Mouse (Mus musculus) limb, embryonic 13.5 days (tissue): ENCODE results near the gene Jarid2. TPM values are rescaled to one million over a fixed set of nuclear protein-coding genes. Genes with fewer than 3 reads are reported as not detected.
A peak's percentile ranks its signal among the peaks of the same experiment; 100 is the strongest.
"Not testable (repeated sequence)": the region's sequence is repeated elsewhere in the genome, so short reads cannot be mapped to it uniquely, and the experiment has no call there.

Source experiments
- ATAC-seq: fragments of 200-750 bp; cut with Nextera tagmentation; 2 replicates; pipeline ENCODE4 v1.8.0; 2017; ENCODE audit warnings: low read depth, moderate number of reproducible peaks, moderate TSS enrichment; ENCODE audit not compliant: low FRiP score
- H3K27ac ChIP-seq: fragments of 300-500 bp; sonication (generic); 2 replicates; pipeline ENCODE4 v1.5.1; 2015; ENCODE audit warnings: inconsistent platforms, mild to moderate bottlenecking, moderate library complexity
- H3K27me3 ChIP-seq: fragments of 300-500 bp; sonication (generic); 2 replicates; pipeline ENCODE4 v1.6.1; 2015; ENCODE audit warnings: mild to moderate bottlenecking, inconsistent platforms
- H3K36me3 ChIP-seq: fragments of 300-500 bp; sonication (generic); 2 replicates; pipeline ENCODE4 v1.6.1; 2015; ENCODE audit warnings: inconsistent platforms, mild to moderate bottlenecking, moderate library complexity
- H3K4me1 ChIP-seq: fragments of 300-500 bp; sonication (generic); 2 replicates; pipeline ENCODE4 v1.6.1; 2015; ENCODE audit warnings: inconsistent platforms
- H3K4me2 ChIP-seq: fragments of 300-500 bp; sonication (generic); replicated peaks from 2 replicates; pipeline ENCODE4 v1.6.1; 2015; ENCODE audit warnings: inconsistent platforms, mild to moderate bottlenecking, moderate library complexity
- H3K4me3 ChIP-seq: fragments of 300-500 bp; sonication (generic); 2 replicates; pipeline ENCODE4 v1.5.1; 2015; ENCODE audit warnings: moderate library complexity, mild to moderate bottlenecking, inconsistent platforms
- H3K9ac ChIP-seq: fragments of 300-500 bp; sonication (generic); 2 replicates; pipeline ENCODE4 v1.6.1; 2015; ENCODE audit warnings: mild to moderate bottlenecking, inconsistent platforms
- H3K9me3 ChIP-seq: fragments of 300-500 bp; sonication (generic); 2 replicates; pipeline ENCODE4 v1.6.1; 2016; ENCODE audit warnings: inconsistent platforms
- WGBS: fragments of 180-500 bp; shearing (Covaris S2); methylation state at CpG from one replicate; pipeline ENCODE4 v1.1.7; 2015; 5-methylcytosine and 5-hydroxymethylcytosine counted together
- polyA plus RNA-seq: library from polyadenylated mRNA; unstranded; fragments of >200 nt; fragmentation: Nextera tagmentation; extraction: Ambion mirVana; gene quantifications from 2 replicates; pipeline ENCODE4 v1.2.1, GENCODE M21; 2015

Gene Jarid2
- polyA plus RNA-seq, 1 experiment from 2014 or later: 53.8 TPM

DNA sequence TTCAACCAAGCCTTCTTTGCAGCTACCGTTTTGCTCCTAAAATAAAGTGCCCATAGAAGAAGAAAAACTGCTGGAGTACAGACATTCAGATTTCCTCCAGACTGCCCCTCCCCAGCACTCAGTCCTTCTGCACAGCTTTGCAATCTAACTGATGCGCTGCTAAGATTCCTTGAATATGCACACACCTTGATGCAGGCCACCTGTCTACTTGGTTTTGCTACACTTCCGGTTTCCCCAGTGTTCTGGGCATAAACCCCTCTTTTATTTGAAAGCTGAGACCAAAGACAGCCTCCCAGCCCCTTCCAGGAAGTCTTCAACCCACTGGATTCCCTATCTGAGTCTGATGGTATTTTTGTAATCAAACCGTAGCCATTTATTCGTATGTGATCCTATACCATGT is 18.2 kb upstream of the Jarid2 start:
- ATAC-seq: no peak
- H3K27me3 ChIP-seq: no peaks in the 10 kb centered on the region
- H3K9ac ChIP-seq: no peak overlapping the region
- no peak overlapping the region for H3K4me3 ChIP-seq
- 55% methylated on average over 5 of the region's 5 CpGs for WGBS
- no peaks in the 10 kb centered on the region for H3K36me3 ChIP-seq
- peaks cover 15% of the 10 kb centered on the region for H3K4me1 ChIP-seq
- H3K27ac ChIP-seq: no peak overlapping the region
- H3K9me3 ChIP-seq: no peaks in the 10 kb centered on the region
- no peak overlapping the region for H3K4me2 ChIP-seq

DNA sequence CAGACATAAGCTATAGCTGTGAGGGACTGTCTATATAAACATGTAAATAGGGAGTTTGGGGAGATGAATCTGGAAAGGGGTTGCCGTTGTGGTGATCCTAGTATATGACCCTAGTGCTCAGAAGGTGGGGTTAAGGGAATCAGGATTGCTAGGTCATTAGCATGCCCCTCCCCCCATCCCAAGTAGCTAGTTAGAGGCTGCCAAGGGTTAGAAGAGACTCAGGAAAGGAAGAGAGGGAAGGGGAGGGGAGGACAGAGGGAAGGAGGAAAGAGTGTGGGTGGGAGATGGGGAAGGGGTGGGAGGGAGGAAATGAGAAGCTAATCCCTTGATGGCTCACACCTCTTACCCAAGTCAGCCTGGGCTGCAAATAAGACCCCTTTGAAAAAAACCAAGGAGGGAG is 17.4 kb upstream of the Jarid2 start:
- Histone ChIP-seq H3K4me2 (no peak overlapping the region), H3K9ac (no peak overlapping the region), H3K27ac (no peak overlapping the region), H3K9me3 (no peaks in the 10 kb centered on the region), H3K4me1 (peaks cover 15% of the 10 kb centered on the region), H3K4me3 (no peak overlapping the region), H3K36me3 (no peaks in the 10 kb centered on the region), H3K27me3 (no peaks in the 10 kb centered on the region)
- 16% methylated on average over 1 of the region's 1 CpGs for WGBS
- no peak for ATAC-seq

DNA sequence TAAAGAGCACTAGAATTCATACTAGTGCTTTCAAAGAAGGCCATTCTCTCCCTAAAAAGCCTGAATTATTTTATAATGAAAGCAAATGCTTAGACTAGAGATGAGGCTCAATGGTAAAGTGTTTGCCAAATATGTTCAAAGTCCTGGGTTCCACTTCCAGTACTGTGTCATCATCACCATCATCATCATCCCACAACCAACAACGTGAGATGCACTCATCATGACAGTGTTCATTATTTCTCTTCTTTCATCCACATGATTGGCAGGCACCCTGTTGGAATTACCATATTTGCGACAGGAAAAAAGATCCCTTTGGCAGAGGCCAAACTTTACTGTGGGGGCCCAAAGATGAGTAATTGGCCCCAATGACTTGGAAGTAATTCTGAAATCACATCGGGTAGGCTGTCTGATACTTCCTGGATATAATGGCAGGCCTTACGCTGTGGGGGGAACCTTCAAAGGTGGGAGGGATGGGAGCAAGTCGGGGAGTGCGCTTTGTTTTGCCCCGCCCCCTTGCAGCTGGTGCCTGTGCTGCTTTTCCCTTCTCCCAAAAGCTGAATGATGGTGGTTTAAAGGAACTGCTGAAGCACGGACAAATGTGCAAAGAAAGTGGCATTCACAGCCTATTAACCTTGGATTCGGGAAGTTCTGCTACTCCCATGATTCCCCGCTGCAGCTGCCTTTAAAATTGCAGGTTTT is 13.9 kb upstream of the Jarid2 start:
- Histone ChIP-seq H3K9ac (no peak overlapping the region), H3K4me3 (no peak overlapping the region), H3K9me3 (no peaks in the 10 kb centered on the region), H3K27ac (no peak overlapping the region), H3K27me3 (no peaks in the 10 kb centered on the region), H3K36me3 (no peaks in the 10 kb centered on the region), H3K4me2 (no peak overlapping the region), H3K4me1 (peaks cover 15% of the 10 kb centered on the region)
- no peak for ATAC-seq
- WGBS: 37% methylated on average over 10 of the region's 10 CpGs

DNA sequence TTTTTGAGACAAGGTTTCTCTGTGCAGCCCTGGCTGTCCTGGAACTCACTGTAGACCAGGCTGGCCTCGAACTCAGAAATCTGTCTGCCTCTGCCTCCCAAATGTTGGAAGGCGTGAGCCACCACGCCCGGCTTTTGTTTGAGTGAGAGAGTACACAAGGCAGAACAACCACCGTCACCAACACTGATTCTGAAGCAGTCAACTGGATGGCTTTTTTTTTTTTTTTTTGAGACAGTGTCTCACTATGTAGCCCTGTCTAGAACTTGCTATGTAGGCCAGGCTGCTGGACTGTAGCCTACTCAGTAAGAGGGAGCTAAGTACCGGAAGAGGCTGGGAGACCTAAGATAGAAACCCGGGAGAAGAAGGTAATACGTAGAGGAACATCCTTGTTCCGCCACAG is 11.4 kb upstream of the Jarid2 start:
- Histone ChIP-seq H3K4me2 (no peak overlapping the region), H3K9me3 (no peaks in the 10 kb centered on the region), H3K4me3 (no peak overlapping the region), H3K4me1 (no peaks in the 10 kb centered on the region), H3K27me3 (no peaks in the 10 kb centered on the region), H3K36me3 (no peaks in the 10 kb centered on the region), H3K9ac (no peak overlapping the region), H3K27ac (no peak overlapping the region)
- ATAC-seq: no peak
- 93% methylated on average over 9 of the region's 9 CpGs for WGBS

DNA sequence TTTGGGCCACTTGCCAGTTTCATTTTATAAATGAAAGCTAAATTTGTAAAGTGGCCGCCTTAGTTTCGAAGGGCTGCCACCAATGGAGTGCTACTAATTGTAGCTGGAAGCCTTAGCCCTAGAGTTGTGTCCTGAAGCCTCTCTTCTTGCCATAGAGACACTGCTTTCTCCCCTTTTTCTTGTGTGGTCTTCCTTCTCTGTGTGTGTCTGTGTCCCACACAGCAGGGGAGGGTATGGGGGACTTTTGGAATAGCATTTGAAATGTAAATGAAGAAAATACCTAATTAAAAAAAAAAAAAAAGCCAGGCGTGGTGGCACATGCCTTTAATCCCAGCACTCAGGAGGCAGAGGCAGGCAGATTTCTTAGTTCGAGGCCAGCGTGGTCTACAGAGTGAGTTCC is 10.8 kb upstream of the Jarid2 start:
- H3K4me3 ChIP-seq: not testable (repeated sequence)

GRCm38 (mm10) chr13:44720094-44720493 is 9.2 kb upstream of the Jarid2 start:
- ATAC-seq: no peak
- no peaks in the 10 kb centered on the region for H3K4me1 ChIP-seq
- no peak overlapping the region for H3K4me2 ChIP-seq
- no peak overlapping the region for H3K9ac ChIP-seq
- no peaks in the 10 kb centered on the region for H3K36me3 ChIP-seq
- H3K9me3 ChIP-seq: no peaks in the 10 kb centered on the region
- H3K27ac ChIP-seq: no peak overlapping the region
- no peak overlapping the region for H3K4me3 ChIP-seq
- WGBS: 91% methylated on average over 1 of the region's 1 CpGs
- no peaks in the 10 kb centered on the region for H3K27me3 ChIP-seq

More for the DNA sequence above, 10.8 kb upstream of the Jarid2 start:
- not testable (repeated sequence) for H3K9ac ChIP-seq, H3K27ac ChIP-seq, H3K36me3 ChIP-seq, H3K9me3 ChIP-seq, H3K4me2 ChIP-seq, H3K27me3 ChIP-seq, ATAC-seq, H3K4me1 ChIP-seq
- 92% methylated on average over 5 of the region's 5 CpGs for WGBS

GRCm38 (mm10) chr13:44721891-44722547 is 7.3 kb upstream of the Jarid2 start:
- H3K9me3 ChIP-seq: no peaks in the 10 kb centered on the region
- no peaks in the 10 kb centered on the region for H3K36me3 ChIP-seq
- no peak overlapping the region for H3K9ac ChIP-seq
- no peak overlapping the region for H3K27ac ChIP-seq
- H3K4me3 ChIP-seq: no peak overlapping the region
- H3K27me3 ChIP-seq: no peaks in the 10 kb centered on the region
- no peak overlapping the region for H3K4me2 ChIP-seq
- 79% methylated on average over 5 of the region's 5 CpGs for WGBS
- no peaks in the 10 kb centered on the region for H3K4me1 ChIP-seq
- no peak for ATAC-seq

GRCm38 (mm10) chr13:44723522-44723921 is 5.8 kb upstream of the Jarid2 start:
- 89% methylated on average over 9 of the region's 9 CpGs for WGBS
- H3K9me3 ChIP-seq, H3K27ac ChIP-seq, H3K9ac ChIP-seq, H3K36me3 ChIP-seq, ATAC-seq, H3K4me2 ChIP-seq, H3K4me3 ChIP-seq, H3K27me3 ChIP-seq, H3K4me1 ChIP-seq: not testable (repeated sequence)

DNA sequence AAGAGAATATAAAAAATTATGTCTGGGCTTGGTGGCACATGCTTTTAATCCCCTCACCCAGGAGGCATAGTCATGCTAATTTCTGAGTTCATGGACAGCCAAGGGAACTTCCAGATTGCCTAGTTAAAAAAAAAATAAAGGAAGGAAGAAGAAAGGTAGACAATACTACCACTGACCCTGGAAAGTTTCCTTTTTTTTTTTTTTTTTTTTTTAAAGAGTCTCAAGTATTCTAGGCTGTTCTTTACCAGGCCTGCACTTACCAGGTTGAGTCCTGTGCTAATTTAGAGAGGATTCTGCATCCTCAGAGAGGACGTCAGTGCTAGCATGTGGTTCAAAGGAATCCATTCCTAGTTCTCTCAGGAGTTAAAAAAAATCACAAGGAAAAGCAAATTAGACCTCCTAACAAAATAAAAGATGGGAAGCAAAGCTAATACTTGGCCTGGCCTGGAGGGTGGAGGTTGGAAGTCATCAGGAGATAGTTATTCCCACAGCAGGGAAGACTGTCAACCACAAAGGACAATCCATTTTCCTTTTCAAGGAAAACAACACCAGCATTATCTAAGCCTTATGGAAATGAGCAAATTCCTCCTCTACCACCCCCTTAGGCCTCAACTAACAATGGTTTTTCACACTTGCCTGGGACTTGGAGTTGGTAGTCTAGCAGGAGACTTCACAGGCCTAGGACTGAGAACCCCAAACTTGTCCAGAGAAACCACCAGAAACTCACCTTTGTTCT is 961 bp upstream of the Jarid2 start:
- no peak overlapping the region for H3K4me2 ChIP-seq
- H3K27me3 ChIP-seq: no peaks in the 10 kb centered on the region
- H3K9ac ChIP-seq: no peak overlapping the region
- peaks cover 12% of the 10 kb centered on the region for H3K4me1 ChIP-seq
- ATAC-seq: no peak
- H3K36me3 ChIP-seq: no peaks in the 10 kb centered on the region
- H3K27ac ChIP-seq: no peak overlapping the region
- 43% methylated on average over 1 of the region's 1 CpGs for WGBS
- H3K9me3 ChIP-seq: no peaks in the 10 kb centered on the region
- H3K4me3 ChIP-seq: no peak overlapping the region

- peak overlapping the region; percentile 80 for H3K4me3 ChIP-seq
- peaks cover 27% of the 10 kb centered on the region for H3K4me1 ChIP-seq
- peak overlapping the region; percentile 93 for H3K27ac ChIP-seq
- under 1% methylated on average over 73 of the region's 87 CpGs for WGBS
- no peaks in the 10 kb centered on the region for H3K27me3 ChIP-seq
- H3K4me2 ChIP-seq: peak overlapping the region; percentile 81
- H3K9ac ChIP-seq: peak overlapping the region; percentile 90
- no peaks in the 10 kb centered on the region for H3K9me3 ChIP-seq
- no peaks in the 10 kb centered on the region for H3K36me3 ChIP-seq
- peak; percentile 96 for ATAC-seq
These were observed 1.0 kb downstream of the Jarid2 start for GRCm38 (mm10) chr13:44730146-44730864.

DNA sequence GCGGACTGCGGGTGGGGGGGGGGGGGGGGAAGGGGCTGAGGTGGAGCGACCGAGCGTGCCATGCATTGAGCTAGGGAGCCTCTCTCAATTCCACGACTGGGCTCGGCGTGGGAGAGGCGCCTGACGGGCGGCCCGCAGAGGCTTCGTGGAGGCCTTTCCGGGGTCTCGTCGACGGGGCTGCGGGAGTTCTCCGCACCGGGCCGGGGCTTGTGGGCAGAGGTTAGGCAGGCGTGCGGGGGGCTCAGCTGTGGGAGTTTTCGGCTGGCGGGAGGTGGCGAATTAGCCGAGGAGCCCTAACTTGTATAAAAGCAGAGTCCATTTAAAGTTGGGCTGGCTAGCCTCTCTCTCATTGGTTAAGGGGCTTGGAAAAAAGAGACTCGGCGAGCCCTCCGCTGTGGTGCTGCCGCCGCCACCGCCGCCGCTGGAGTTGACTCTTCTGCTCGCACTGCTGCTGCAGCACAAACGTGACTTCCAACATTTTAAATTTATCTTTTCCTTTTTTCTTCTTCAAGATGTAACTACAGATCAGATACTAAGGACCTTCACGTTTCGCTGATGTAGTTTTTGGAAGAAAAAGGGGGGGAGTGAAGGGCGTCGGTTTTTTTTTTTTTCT is 1.8 kb downstream of the Jarid2 start:
- peak overlapping the region; percentile 93 for H3K27ac ChIP-seq
- peak overlapping the region; percentile 81 for H3K4me2 ChIP-seq
- peak overlapping the region; percentile 80 for H3K4me3 ChIP-seq
- peak; percentile 82 for ATAC-seq
- H3K27me3 ChIP-seq: no peaks in the 10 kb centered on the region
- H3K36me3 ChIP-seq: no peaks in the 10 kb centered on the region
- 1% methylated on average over 38 of the region's 41 CpGs for WGBS
- H3K4me1 ChIP-seq: peaks cover 33% of the 10 kb centered on the region
- H3K9ac ChIP-seq: peak overlapping the region; percentile 90
- no peaks in the 10 kb centered on the region for H3K9me3 ChIP-seq
